Mouse (Mus musculus) hindbrain, embryonic 13.5 days (tissue): ENCODE results near the gene Sprr2a3. TPM values are rescaled to one million over a fixed set of nuclear protein-coding genes. Genes with fewer than 3 reads are reported as not detected.
"Not testable (repeated sequence)": the region's sequence is repeated elsewhere in the genome, so short reads cannot be mapped to it uniquely, and the experiment has no call there.

ENCODE experiments used
- ATAC-seq: fragments of 200-750 bp; cut with Nextera tagmentation; 2 replicates; pipeline ENCODE4 v1.8.0; 2017; ENCODE audit warnings: moderate TSS enrichment; ENCODE audit not compliant: low FRiP score
- H3K27ac ChIP-seq: fragments of 300-500 bp; sonication (generic); 2 replicates; pipeline ENCODE4 v1.5.1; 2015; ENCODE audit warnings: inconsistent platforms, mild to moderate bottlenecking, moderate library complexity
- H3K27me3 ChIP-seq: fragments of 300-500 bp; sonication (generic); 2 replicates; pipeline ENCODE4 v1.6.1; 2015; ENCODE audit warnings: mild to moderate bottlenecking, inconsistent platforms
- H3K36me3 ChIP-seq: fragments of 300-500 bp; sonication (generic); 2 replicates; pipeline ENCODE4 v1.6.1; 2015; ENCODE audit warnings: mild to moderate bottlenecking, inconsistent platforms
- H3K4me1 ChIP-seq: fragments of 300-500 bp; sonication (generic); replicated peaks from 2 replicates; pipeline ENCODE4 v1.6.1; 2015; ENCODE audit warnings: inconsistent platforms
- H3K4me2 ChIP-seq: fragments of 300-500 bp; sonication (generic); 2 replicates; pipeline ENCODE4 v1.6.1; 2015; ENCODE audit warnings: inconsistent platforms, mild to moderate bottlenecking, moderate library complexity
- H3K4me3 ChIP-seq: fragments of 300-500 bp; sonication (generic); 2 replicates; pipeline ENCODE4 v1.5.1; 2015; ENCODE audit warnings: mild to moderate bottlenecking, inconsistent platforms
- H3K9ac ChIP-seq: fragments of 300-500 bp; sonication (generic); 2 replicates; pipeline ENCODE4 v1.6.1; 2015; ENCODE audit warnings: mild to moderate bottlenecking, inconsistent platforms
- H3K9me3 ChIP-seq: fragments of 300-500 bp; sonication (generic); 2 replicates; pipeline ENCODE4 v1.6.1; 2016; ENCODE audit warnings: inconsistent platforms
- WGBS: fragments of 180-500 bp; shearing (Covaris S2); methylation state at CpG from one replicate; pipeline ENCODE4 v1.1.7; 2015; 5-methylcytosine and 5-hydroxymethylcytosine counted together
- polyA plus RNA-seq: library from polyadenylated mRNA; unstranded; fragments of >200 nt; fragmentation: Nextera tagmentation; extraction: Ambion mirVana; gene quantifications from 2 replicates; pipeline ENCODE4 v1.2.1, GENCODE M21; 2015

Gene Sprr2a3
- not detected in 2 replicates for polyA plus RNA-seq

DNA sequence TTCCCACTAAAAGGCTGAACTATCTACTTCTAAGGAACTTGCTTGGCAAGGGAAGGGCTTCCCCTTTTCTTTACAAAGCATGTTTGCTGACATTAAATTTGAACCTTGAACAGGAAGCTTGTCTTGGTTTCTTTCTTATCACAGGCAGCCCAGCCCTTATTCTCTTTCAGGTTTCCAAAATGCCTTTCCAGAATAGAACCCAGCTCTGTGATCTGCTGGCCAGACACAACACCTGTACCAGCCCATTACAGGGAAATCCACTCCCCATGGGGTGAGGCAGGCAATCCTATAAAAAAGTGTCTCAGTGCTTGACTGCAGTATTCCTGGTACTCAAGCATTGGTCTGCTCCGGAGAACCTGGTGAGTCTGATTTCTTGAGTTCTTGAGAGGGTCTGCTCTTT is at the start of gene Sprr2a3:
Sprr2a3 (plus strand) TSS at position 317 of the 400 bp plus-strand sequence.
- H3K4me1 ChIP-seq, H3K27me3 ChIP-seq, H3K36me3 ChIP-seq, H3K9me3 ChIP-seq, H3K27ac ChIP-seq, H3K4me3 ChIP-seq, H3K9ac ChIP-seq, H3K4me2 ChIP-seq, ATAC-seq: not testable (repeated sequence)
- WGBS = 93% methylated on average over 1 of the region's 1 CpGs

DNA sequence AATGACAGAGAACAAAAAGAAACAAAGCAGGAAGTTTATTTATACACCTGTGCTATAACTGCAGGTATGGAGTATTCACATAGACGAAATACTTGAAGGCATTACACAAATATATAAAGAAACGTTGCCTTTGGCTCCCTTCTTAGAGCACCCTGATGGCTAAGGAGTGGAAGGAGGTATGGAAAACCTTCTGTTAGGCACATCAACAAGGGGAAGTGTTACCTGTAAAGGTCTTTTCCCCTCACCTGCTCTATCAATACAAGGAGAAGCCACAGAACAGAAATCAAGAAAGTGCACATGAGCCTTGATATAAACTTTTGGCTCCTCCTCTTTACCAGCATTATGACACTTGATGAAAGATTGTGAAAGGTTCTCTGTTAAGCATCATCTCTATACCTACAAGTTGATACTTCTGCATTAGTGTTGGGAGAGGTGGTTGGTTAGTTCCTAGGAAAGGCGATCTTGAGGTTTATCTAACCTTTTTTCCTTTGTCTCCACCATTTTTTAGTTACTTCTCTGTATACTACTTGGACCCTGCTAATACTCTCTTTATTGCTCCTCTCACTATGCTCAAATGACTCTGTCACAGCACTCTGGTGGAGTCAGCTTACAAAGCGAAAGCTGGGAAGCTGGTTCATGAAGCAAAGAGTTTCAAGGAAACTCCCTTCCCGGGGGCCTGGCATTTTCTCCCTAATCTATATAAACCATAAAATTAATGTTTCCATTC is 48.6 kb upstream of the Sprr2a3 start:
- H3K27ac ChIP-seq, H3K4me1 ChIP-seq, H3K9me3 ChIP-seq, H3K9ac ChIP-seq, H3K4me3 ChIP-seq, H3K4me2 ChIP-seq, H3K27me3 ChIP-seq, H3K36me3 ChIP-seq: not testable (repeated sequence)
- no CpG with 5 or more reads among the region's 5 CpGs for WGBS
- 0 out of 2 replicates have a peak, but pooled peaks have one; percentile 4 for ATAC-seq

DNA sequence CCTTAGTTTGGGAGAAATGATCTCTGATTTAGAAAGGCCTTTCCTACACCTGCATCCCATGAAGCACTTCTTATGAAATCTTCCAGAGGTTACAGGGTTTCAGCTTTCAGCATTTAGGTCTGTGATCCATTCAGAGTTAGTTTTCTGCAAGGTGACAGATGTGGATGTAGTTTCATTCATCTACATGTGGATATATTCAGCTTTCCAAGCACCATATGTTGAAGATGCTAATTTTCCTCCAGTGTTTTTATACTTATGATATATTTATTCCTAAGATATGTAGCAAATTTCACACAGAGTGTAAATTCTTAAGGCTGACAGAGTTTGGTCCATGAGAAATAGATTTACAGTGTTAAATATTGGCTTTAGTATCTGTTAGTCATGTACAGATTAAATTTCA is 46.5 kb upstream of the Sprr2a3 start:
- not testable (repeated sequence) for H3K27me3 ChIP-seq, H3K9ac ChIP-seq, H3K4me3 ChIP-seq, ATAC-seq, H3K36me3 ChIP-seq, H3K9me3 ChIP-seq, H3K4me2 ChIP-seq, H3K27ac ChIP-seq, H3K4me1 ChIP-seq

DNA sequence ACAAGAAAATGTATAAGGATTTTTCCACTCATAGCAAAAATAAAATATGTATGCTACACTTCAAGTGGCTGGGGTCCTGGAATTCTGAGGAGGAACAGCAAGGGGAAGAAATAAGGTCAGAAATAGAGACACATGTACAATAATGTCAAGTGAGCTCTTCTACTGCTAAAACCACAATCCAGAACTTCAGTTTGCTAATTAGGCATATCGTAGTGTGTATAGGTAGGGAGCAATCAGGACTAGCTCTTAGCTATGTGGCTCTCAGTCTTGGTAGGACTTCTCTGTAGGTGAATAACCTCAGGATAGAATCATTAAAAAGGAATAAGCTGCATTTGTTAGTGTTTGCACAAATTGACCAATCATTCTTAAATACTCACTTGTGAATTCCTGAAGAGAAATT is 46.0 kb upstream of the Sprr2a3 start:
- not testable (repeated sequence) for H3K4me2 ChIP-seq, H3K27me3 ChIP-seq, H3K36me3 ChIP-seq, H3K9me3 ChIP-seq, H3K4me1 ChIP-seq, H3K9ac ChIP-seq, H3K4me3 ChIP-seq, ATAC-seq, H3K27ac ChIP-seq
- no CpG with 5 or more reads among the region's 1 CpGs for WGBS

DNA sequence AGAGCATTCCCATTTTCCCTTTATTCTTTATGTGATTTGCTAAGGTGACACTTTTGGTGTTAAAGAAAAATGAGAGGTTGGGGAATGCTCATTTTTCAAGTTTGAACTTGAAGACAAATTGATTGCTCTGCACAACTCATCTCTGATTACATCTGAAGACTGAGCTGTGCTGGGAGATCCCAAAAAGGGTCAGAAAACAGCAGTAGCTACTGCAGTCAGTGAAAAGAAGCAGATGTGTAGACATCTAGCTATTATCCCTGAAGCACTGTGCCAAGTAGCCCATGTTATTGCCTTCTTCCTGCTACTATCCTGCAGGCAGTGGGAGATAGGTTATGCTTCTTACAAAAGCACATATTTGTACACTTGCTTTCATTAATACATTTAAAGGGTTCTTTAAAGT is 40.4 kb upstream of the Sprr2a3 start:
- H3K9ac ChIP-seq, H3K4me2 ChIP-seq, H3K4me3 ChIP-seq, H3K27ac ChIP-seq, H3K27me3 ChIP-seq, H3K9me3 ChIP-seq, H3K4me1 ChIP-seq, H3K36me3 ChIP-seq: not testable (repeated sequence)
- peak; percentile 26; the same call in 1 of the 2 replicates for ATAC-seq

DNA sequence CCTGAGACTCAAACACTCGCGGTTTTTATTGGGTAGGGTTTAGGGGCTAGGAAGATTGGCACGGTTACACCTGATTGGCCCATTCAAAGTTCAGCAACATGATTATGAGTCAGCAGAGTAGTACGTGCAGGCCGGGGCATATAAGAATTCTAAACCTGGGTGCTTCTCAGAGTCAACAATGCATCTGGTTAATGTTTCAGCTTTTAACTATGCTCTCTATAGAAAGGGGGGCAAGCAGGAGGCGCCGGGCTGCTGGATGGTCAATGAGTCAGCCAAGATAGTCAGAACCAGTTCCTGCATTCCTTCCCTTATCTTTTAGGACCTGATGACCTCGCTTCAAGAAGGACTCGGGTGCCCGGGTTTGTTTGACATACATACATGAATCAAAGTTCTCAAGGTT is 39.0 kb upstream of the Sprr2a3 start:
- not testable (repeated sequence) for H3K4me1 ChIP-seq, H3K4me3 ChIP-seq, H3K27me3 ChIP-seq, H3K9ac ChIP-seq, ATAC-seq, H3K4me2 ChIP-seq, H3K36me3 ChIP-seq, H3K27ac ChIP-seq, H3K9me3 ChIP-seq
- WGBS = no CpG with 5 or more reads among the region's 10 CpGs

DNA sequence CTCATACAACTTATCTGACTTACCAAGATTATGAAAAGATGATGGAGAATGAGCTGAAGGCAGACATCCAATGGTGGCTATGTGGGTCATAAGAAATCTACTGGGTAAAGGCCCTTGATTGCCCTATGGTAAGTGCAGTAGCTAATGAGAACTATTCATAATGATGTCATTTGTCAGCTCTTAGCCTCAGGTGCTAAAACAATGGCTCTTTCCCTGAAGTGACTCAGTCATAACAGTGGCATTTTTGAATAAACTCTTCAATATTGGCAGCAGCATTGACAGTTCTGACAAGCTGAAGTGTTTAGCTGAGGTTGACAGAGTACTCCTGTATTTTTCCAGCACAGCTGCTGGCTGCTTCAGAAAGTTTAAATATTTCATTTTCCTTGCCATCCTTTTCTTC is 36.7 kb upstream of the Sprr2a3 start:
- H3K4me1 ChIP-seq, H3K36me3 ChIP-seq, H3K9ac ChIP-seq, H3K9me3 ChIP-seq, ATAC-seq, H3K4me2 ChIP-seq, H3K27me3 ChIP-seq, H3K27ac ChIP-seq, H3K4me3 ChIP-seq: not testable (repeated sequence)

DNA sequence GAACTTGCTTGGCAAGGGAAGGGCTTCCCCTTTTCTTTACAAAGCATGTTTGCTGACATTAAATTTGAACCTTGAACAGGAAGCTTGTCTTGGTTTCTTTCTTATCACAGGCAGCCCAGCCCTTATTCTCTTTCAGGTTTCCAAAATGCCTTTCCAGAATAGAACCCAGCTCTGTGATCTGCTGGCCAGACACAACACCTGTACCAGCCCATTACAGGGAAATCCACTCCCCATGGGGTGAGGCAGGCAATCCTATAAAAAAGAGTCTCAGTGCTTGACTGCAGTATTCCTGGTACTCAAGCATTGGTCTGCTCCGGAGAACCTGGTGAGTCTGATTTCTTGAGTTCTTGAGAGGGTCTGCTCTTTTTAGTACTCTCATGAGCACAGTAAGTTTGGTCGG is 34.8 kb upstream of the Sprr2a3 start:
- 96% methylated on average over 2 of the region's 2 CpGs for WGBS
- not testable (repeated sequence) for H3K9me3 ChIP-seq, H3K4me3 ChIP-seq, H3K36me3 ChIP-seq, ATAC-seq, H3K27ac ChIP-seq, H3K27me3 ChIP-seq, H3K9ac ChIP-seq, H3K4me2 ChIP-seq, H3K4me1 ChIP-seq

DNA sequence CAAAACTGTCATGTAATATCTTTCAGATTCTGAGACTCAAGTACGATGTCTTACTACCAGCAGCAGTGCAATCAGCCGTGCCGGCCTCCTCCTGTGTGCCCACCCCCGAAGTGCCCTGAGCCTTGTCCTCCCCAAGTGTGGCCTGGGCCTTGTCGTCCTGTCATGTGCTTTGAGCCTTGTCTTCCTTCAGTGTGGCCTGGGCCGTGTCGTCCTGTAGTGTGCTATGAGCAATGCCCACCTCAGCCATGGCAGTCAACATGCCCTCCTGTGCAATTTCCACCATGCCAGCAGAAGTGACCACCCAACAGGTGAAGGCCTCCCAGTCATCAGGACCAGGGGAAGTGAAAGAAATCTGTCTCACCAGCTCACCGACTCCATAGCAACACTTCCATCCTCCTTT is 31.4 kb upstream of the Sprr2a3 start:
- WGBS = no CpG with 5 or more reads among the region's 8 CpGs
- not testable (repeated sequence) for H3K36me3 ChIP-seq, H3K9me3 ChIP-seq, H3K27ac ChIP-seq, H3K9ac ChIP-seq, H3K27me3 ChIP-seq, H3K4me3 ChIP-seq, H3K4me2 ChIP-seq, H3K4me1 ChIP-seq
- peak; percentile 60 for ATAC-seq

DNA sequence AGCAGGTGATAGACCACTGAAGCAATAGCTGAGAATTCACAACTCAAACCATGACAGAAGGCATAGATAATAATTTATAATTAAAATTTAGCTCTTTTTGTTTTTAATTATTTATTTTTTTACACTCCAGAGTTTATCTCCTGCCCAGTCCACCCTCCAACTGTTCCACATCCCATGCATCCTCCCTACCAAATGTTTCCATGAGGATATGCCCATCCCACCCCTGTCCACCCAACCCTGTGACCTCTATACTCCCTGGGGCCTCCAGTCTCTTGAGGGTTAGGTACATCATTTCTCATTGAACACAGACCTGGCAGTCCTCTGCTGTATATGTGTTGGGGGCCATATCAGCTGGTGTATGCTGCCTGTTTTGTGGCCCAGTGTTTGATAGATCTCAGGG is 26.7 kb upstream of the Sprr2a3 start:
- H3K27ac ChIP-seq, H3K9me3 ChIP-seq, H3K4me3 ChIP-seq, H3K4me1 ChIP-seq, H3K9ac ChIP-seq, H3K27me3 ChIP-seq, H3K36me3 ChIP-seq, H3K4me2 ChIP-seq: not testable (repeated sequence)
- ATAC-seq = peak; percentile 62

DNA sequence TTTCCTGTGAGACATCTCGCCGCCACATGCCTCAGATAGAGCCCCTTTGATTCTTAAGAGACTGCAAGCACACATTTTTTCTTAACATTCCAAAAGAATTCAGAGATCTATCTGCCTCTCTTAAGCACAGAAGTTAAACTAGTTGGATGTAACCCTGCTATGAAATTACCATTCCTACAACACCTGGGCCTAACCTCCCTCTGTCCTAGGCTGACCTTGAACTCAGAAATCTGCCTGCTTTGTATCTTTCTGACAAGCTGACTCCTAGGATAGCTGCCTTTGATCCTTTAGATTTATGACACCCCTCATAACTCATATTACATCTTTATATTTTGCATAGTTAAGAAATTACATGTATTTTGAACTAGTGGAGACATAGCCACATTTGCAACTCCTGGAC is 21.8 kb upstream of the Sprr2a3 start:
- H3K27ac ChIP-seq, H3K27me3 ChIP-seq, H3K4me3 ChIP-seq, H3K4me1 ChIP-seq, H3K9me3 ChIP-seq, ATAC-seq, H3K36me3 ChIP-seq, H3K4me2 ChIP-seq, H3K9ac ChIP-seq: not testable (repeated sequence)
- WGBS = no CpG with 5 or more reads among the region's 2 CpGs

DNA sequence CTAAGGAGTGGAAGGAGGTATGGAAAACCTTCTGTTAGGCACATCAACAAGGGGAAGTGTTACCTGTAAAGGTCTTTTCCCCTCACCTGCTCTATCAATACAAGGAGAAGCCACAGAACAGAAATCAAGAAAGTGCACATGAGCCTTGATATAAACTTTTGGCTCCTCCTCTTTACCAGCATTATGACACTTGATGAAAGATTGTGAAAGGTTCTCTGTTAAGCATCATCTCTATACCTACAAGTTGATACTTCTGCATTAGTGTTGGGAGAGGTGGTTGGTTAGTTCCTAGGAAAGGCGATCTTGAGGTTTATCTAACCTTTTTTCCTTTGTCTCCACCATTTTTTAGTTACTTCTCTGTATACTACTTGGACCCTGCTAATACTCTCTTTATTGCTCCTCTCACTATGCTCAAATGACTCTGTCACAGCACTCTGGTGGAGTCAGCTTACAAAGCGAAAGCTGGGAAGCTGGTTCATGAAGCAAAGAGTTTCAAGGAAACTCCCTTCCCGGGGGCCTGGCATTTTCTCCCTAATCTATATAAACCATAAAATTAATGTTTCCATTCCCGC is 13.7 kb upstream of the Sprr2a3 start:
- not testable (repeated sequence) for H3K4me3 ChIP-seq, H3K4me1 ChIP-seq, H3K27me3 ChIP-seq, H3K9ac ChIP-seq, ATAC-seq, H3K4me2 ChIP-seq, H3K9me3 ChIP-seq, H3K36me3 ChIP-seq, H3K27ac ChIP-seq
- no CpG with 5 or more reads among the region's 4 CpGs for WGBS

DNA sequence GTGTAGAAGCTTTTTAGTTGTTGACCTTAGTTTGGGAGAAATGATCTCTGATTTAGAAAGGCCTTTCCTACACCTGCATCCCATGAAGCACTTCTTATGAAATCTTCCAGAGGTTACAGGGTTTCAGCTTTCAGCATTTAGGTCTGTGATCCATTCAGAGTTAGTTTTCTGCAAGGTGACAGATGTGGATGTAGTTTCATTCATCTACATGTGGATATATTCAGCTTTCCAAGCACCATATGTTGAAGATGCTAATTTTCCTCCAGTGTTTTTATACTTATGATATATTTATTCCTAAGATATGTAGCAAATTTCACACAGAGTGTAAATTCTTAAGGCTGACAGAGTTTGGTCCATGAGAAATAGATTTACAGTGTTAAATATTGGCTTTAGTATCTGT is 11.7 kb upstream of the Sprr2a3 start:
- not testable (repeated sequence) for H3K27ac ChIP-seq, H3K9ac ChIP-seq, ATAC-seq, H3K9me3 ChIP-seq, H3K4me3 ChIP-seq, H3K4me1 ChIP-seq, H3K36me3 ChIP-seq, H3K4me2 ChIP-seq, H3K27me3 ChIP-seq
